Mouse (Mus musculus) kidney, adult 2 months (tissue): ENCODE measurements around the gene Prkn.
A peak's percentile ranks its signal among the peaks of the same experiment; 100 is the strongest.

Experiments used
- CTCF ChIP-seq: fragments of 200-500 bp; conservative IDR thresholded peaks from 2 replicates; pipeline ENCODE4 v1.5.1; 2011; ENCODE audit warnings: low read depth, mild to moderate bottlenecking, control low read depth, low read length, moderate library complexity, mixed read lengths; ENCODE audit not compliant: insufficient read depth, insufficient read length
- POLR2A ChIP-seq: fragments of 200-500 bp; IDR thresholded peaks from one replicate; pipeline ENCODE4 v1.6.1; 2011; ENCODE audit warnings: low read depth, low read length, control low read depth

DNA sequence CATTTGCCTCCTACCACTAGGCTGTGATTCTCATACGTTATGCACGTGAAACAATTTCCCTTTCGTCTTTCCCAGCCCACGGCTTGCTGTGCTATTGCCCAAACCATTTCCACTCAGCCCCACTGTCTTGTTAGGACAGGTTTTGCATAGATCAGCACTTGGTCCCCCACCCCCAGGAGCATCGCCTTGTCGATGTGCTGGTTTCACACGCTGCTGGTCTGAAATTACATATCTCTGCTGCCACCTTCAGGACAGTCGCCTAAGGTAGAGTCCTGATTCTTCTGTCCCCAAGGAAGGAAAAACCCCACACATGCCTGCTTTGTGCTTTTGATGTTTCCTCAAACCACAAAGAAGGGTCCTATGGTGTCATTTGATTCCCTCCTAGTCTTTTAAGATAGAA lies 1153.1 kb downstream of the Prkn start:
- TF ChIP-seq POLR2A (no peak), CTCF (peak; percentile 57)
